Mouse (Mus musculus) forebrain, postnatal 0 days (tissue): ENCODE data around the gene Dnm1. TPM values are rescaled to one million over a fixed set of nuclear protein-coding genes. Genes with fewer than 3 reads are reported as not detected.
A peak's percentile ranks its signal among the peaks of the same experiment; 100 is the strongest.

Source experiments
- ATAC-seq: fragments of 200-750 bp; cut with Nextera tagmentation; 2 replicates; pipeline ENCODE4 v1.8.0; 2017; ENCODE audit warnings: mild to moderate bottlenecking, moderate library complexity
- DNase-seq: peaks from one replicate; pipeline ENCODE4 v3.0.0-alpha.2; 2015
- H3K27ac ChIP-seq: fragments of 300-500 bp; sonication (generic); 2 replicates; pipeline ENCODE4 v1.5.1; 2014; ENCODE audit warnings: low read depth, mild to moderate bottlenecking, antibody characterized with exemption, low read length, moderate library complexity, mixed read lengths
- H3K27me3 ChIP-seq: fragments of 300-500 bp; sonication (generic); 2 replicates; pipeline ENCODE4 v1.6.1; 2014; ENCODE audit warnings: mild to moderate bottlenecking, low read length, mixed read lengths; ENCODE audit not compliant: insufficient read depth
- H3K36me3 ChIP-seq: fragments of 300-500 bp; sonication (generic); 2 replicates; pipeline ENCODE4 v1.6.1; 2014; ENCODE audit warnings: mild to moderate bottlenecking, moderate library complexity; ENCODE audit not compliant: insufficient read depth
- H3K4me1 ChIP-seq: fragments of 300-500 bp; sonication (generic); 2 replicates; pipeline ENCODE4 v1.6.1; 2014; ENCODE audit warnings: antibody characterized with exemption; ENCODE audit not compliant: insufficient read depth
- H3K4me2 ChIP-seq: fragments of 300-500 bp; sonication (generic); 2 replicates; pipeline ENCODE4 v1.6.1; 2014; ENCODE audit warnings: low read depth, mild to moderate bottlenecking, moderate library complexity
- H3K4me3 ChIP-seq: fragments of 300-500 bp; sonication (generic); 2 replicates; pipeline ENCODE4 v1.5.1; 2014; ENCODE audit warnings: low read depth, low read length, mixed read lengths
- H3K9ac ChIP-seq: fragments of 300-500 bp; sonication (generic); 2 replicates; pipeline ENCODE4 v1.6.1; 2014; ENCODE audit warnings: mild to moderate bottlenecking
- H3K9me3 ChIP-seq: fragments of 300-500 bp; sonication (generic); 2 replicates; pipeline ENCODE4 v1.6.1; 2016; ENCODE audit warnings: low read length
- CTCF ChIP-seq: sonication (generic); IDR thresholded peaks from 2 replicates; pipeline ENCODE4 v1.5.1; 2016; ENCODE audit warnings: antibody characterized with exemption, control low read depth, low read depth
- WGBS: fragments of 180-500 bp; shearing (Covaris S2); extraction: QIAGEN DNeasy Blood & Tissue Kit; methylation state at CpG from one replicate; pipeline ENCODE4 v1.1.7; 2014; 5-methylcytosine and 5-hydroxymethylcytosine counted together
- polyA plus RNA-seq: library from polyadenylated mRNA; unstranded; fragments of >200 nt; fragmentation: Nextera tagmentation; extraction: Ambion mirVana; gene quantifications from 2 replicates; pipeline ENCODE4 v1.2.1, GENCODE M21; 2015
- total RNA-seq: library from RNA; depleted of rRNA; stranded (reverse); fragments of >200 nt; gene quantifications from 2 replicates; pipeline ENCODE4 v1.2.3, GENCODE M21; 2014

The Dnm1 gene
- total and polyA plus RNA-seq, 2 experiments from 2014 or later = 71.6 to 106 TPM

- no peak for ATAC-seq
- no peak overlapping the region for H3K4me3 ChIP-seq
- WGBS = 80% methylated on average over 2 of the region's 2 CpGs
- DNase-seq = no peak
- H3K9ac ChIP-seq = no peak overlapping the region
- H3K4me1 ChIP-seq = no peaks in the 10 kb centered on the region
- H3K27me3 ChIP-seq = no peaks in the 10 kb centered on the region
- H3K4me2 ChIP-seq = no peak overlapping the region
- no peaks in the 10 kb centered on the region for H3K36me3 ChIP-seq
- TF ChIP-seq CTCF = no peak
- H3K27ac ChIP-seq = no peak overlapping the region
- H3K9me3 ChIP-seq = no peaks in the 10 kb centered on the region
Measured at GRCm38 (mm10) chr2:32389157-32389556, 36.0 kb upstream of the Dnm1 start.

DNA sequence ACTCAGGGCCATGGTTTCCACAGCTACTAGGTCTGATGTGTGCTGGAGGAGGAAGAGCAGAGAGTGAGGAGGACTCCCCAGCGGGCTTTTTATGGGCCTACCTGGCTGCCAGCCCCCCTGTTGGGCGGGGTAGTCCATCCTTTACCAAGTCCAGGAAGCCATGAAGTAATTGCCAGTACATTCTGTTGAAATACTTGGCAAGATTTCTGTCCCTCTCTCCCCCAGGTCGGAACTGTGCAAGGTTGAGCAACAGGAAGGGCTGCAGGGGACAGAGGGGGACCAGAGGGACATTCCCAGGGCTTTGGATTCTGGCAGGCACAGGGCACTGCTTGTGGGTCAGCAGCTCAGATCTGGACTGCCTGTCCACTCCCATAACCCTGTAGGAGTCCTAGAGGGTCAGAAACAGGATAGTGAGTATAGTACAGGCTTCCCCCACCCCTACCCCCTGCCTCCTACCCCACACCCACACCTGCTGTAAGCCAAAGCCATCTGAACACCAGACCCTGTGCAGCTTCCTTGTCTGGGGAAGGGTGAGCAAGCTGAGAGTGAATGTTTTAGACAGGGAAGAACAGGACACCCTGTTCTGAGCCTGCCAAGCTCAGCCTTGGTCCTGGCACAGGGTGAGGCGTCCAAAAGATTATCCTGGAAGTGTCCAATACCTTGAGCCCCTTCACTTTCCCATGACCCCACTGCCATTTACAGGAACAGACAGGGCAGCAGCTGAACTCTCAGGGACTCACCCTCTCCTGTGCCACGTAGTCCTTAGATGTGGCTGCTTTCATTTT, 34.8 kb upstream of the Dnm1 start, which contains the start of gene Lcn2:
Lcn2 (minus strand) TSS at position 547 of the 785 bp plus-strand sequence.
- no peak within 1 kb of the TSS for H3K4me3 ChIP-seq
- H3K9ac ChIP-seq = no peak within 1 kb of the TSS
- H3K36me3 ChIP-seq = no peaks in the 10 kb centered on the region
- H3K4me1 ChIP-seq = no peaks in the 10 kb centered on the region
- no peaks in the 10 kb centered on the region for H3K9me3 ChIP-seq
- ATAC-seq (no peak), DNase-seq (no peak)
- H3K4me2 ChIP-seq = no peak within 1 kb of the TSS
- no peak for TF ChIP-seq CTCF
- no peaks in the 10 kb centered on the region for H3K27me3 ChIP-seq
- 57% methylated on average over 5 of the region's 5 CpGs for WGBS
- no peak within 1 kb of the TSS for H3K27ac ChIP-seq

DNA sequence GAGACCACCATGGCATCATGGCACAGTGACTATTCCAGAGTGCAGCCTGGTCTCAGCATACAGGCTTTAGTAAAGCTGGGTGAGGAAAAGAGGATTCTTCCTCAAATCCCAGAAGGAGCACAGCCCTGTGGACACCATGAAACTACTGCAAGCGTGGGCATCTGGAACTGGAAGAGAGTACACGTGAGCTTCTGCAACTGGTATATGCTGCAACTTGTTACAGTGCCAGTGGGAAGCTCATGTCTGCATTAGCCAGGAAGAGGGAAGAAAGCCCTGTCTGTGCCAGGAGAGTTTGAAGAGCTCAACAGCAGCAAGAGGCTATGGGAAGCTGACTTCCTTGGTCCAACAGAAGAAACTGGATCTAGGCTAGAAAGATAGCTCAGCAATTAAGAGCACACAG, 29.6 kb upstream of the Dnm1 start:
- ATAC-seq = no peak
- 68% methylated on average over 2 of the region's 2 CpGs for WGBS

GRCm38 (mm10) chr2:32381775-32382223, 28.7 kb upstream of the Dnm1 start, which contains the start of gene 1110008P14Rik:
Gene 1110008P14Rik, minus strand, starts transcription at chr2:32381938.
- Histone ChIP-seq H3K9ac (peak within 1 kb of the TSS; percentile 63), H3K27ac (no peak within 1 kb of the TSS; the same call in 1 of the 2 replicates)
- TF ChIP-seq CTCF = no peak

More for the DNA sequence above, 29.6 kb upstream of the Dnm1 start:
- Histone ChIP-seq H3K4me3 (no peak overlapping the region), H3K27me3 (no peaks in the 10 kb centered on the region), H3K9ac (no peak overlapping the region), H3K4me1 (peaks cover 5% of the 10 kb centered on the region; the same call in 1 of the 2 replicates), H3K9me3 (no peaks in the 10 kb centered on the region), H3K36me3 (peaks cover 24% of the 10 kb centered on the region), H3K4me2 (no peak overlapping the region), H3K27ac (no peak overlapping the region)
- DNase-seq = no peak
- no peak for TF ChIP-seq CTCF

DNA sequence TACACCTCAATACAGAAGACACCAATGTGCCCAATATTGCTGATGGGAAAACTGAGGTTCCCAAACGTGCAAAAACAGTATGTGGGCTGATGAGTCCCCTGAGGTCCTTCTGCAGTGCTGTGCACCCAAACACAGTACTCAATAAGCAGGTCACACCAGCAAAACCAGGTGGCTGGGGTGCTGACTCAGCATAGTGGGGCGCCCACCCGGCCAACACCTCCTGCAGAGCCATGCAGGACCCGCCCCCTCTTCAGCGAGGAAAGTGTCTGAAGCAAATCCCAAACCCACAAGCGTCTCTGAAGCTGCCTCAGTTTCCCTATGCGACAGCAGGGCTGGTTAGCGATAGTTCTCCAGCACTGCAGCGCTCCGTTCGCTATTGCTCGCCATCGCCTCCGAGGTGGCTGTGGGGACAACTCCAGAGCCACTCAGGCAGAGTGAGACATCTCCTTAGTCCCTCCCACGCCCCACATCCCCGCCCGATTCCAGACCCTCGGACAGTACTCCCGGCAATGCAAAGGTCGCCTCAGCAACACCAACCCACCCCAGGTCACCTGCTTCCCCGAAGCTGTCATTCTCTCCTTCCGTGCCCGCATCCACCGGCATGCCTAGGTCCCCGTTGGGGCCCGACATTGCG, 28.1 kb upstream of the Dnm1 start:
- Histone ChIP-seq H3K4me1 (peaks cover 5% of the 10 kb centered on the region; the same call in 1 of the 2 replicates), H3K27ac (no peak overlapping the region), H3K36me3 (peaks cover 38% of the 10 kb centered on the region), H3K4me3 (peak overlapping the region; percentile 69), H3K9ac (peak overlapping the region; percentile 63), H3K27me3 (no peaks in the 10 kb centered on the region), H3K9me3 (no peaks in the 10 kb centered on the region), H3K4me2 (peak overlapping the region; percentile 91)
- DNase-seq (peak; percentile 64), ATAC-seq (peak; percentile 70)
- WGBS = 1% methylated on average over 27 of the region's 27 CpGs
- peak; percentile 6; the same call in 1 of the 2 replicates for TF ChIP-seq CTCF

More at GRCm38 (mm10) chr2:32381775-32382223, 28.7 kb upstream of the Dnm1 start, which contains the start of gene 1110008P14Rik:
- WGBS = under 1% methylated on average over 41 of the region's 47 CpGs
- Histone ChIP-seq H3K36me3 (peaks cover 32% of the 10 kb centered on the region), H3K27me3 (no peaks in the 10 kb centered on the region), H3K9me3 (no peaks in the 10 kb centered on the region), H3K4me2 (peak within 1 kb of the TSS; percentile 91), H3K4me1 (peaks cover 5% of the 10 kb centered on the region; the same call in 1 of the 2 replicates), H3K4me3 (peak within 1 kb of the TSS; percentile 69)
- ATAC-seq (peak; percentile 93), DNase-seq (peak; percentile 88)

DNA sequence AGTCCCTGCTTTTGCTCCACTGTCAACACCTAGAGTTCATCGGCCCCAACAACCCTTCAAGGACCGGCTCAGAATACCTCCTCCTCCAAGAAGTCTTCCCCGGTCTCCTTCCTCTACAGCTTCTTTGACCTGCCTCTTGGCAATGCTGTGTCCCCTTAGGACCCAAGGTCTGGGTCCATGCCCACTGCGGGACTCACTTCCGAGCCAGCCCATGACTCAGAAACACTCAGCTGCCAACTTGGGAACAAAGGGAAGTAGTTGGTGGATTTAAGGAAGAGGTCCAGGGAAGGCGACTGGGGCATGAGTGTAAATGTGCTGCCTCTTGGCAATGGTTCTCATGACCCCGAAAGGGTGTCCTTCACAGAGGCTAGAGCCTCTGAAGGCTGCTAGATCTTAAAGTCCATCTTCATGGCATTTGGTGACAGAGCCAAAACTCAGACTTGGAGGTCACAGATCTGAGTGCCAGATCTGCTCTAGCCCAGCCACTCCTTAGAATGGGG, 26.9 kb upstream of the Dnm1 start:
- DNase-seq (peak; percentile 26), ATAC-seq (no peak)
- Histone ChIP-seq H3K36me3 (peaks cover 50% of the 10 kb centered on the region), H3K27me3 (no peaks in the 10 kb centered on the region), H3K27ac (no peak overlapping the region), H3K4me3 (no peak overlapping the region), H3K9me3 (no peaks in the 10 kb centered on the region), H3K4me1 (peaks cover 5% of the 10 kb centered on the region; the same call in 1 of the 2 replicates), H3K4me2 (no peak overlapping the region), H3K9ac (no peak overlapping the region)
- 78% methylated on average over 7 of the region's 7 CpGs for WGBS
- no peak for TF ChIP-seq CTCF
